Mouse (Mus musculus): ENCODE results near the gene Isca1.

DNA sequence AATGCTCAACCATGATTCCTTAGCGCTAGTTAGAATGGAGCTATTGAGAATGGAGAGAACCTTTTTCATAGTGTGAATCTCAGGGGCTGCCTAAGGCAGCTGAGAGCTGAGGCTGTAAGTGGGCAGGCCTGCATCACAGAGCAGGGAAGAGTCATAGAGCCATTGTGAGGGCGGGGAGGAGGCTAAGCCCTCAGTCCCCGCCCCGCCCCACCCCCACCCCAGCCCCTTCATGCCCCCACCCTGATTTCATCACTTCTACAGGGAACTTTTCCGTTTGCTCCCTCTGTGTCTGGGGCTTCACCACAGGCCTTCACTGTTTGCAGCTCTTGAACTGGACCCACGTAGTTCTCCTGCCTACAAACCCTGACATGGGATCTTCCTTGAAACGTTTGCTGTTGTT is 38.0 kb downstream of the Isca1 start, which contains the start of gene Spata31d1d:
- TF ChIP-seq CTCF (IDR thresholded peaks at IDR 0.05; ENCODE audit: insufficient read depth, low read depth, low read length) = no peak
- TF ChIP-seq POLR2A (IDR thresholded peaks at IDR 0.05; ENCODE audit: insufficient read depth, low read depth, low read length) = no peak

All from olfactory bulb, adult 2 months (tissue).